Mouse (Mus musculus): ENCODE results near the gene Baz2b. TPM values are rescaled to one million over a fixed set of nuclear protein-coding genes. Genes with fewer than 3 reads are reported as not detected.

Baz2b gene
- polyA plus RNA-seq, 1 experiment from 2014 or later = 22.1 TPM

DNA sequence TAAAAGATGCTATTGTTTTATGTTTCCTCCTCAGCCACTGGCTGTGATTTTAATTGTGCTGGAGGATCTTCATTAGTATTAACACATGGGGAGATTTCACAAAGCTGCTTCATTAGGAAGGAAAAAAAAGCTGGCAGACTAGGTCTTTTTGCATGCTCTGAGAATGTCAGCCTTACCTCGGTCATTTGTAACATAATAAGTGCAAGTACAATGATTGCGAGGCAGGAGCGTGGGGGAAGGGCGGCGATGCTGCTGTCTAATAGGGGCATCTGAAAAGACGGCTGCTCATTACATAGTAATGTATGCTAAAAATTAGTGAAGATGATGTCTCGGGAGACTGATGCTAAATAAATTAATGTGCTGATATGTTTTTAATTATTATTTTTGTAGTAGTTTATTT lies 82.8 kb downstream of the Baz2b start:
- Histone ChIP-seq H3K36me3 (no peaks in the 10 kb centered on the region), H3K27me3 (replicated peaks) (no peaks in the 10 kb centered on the region), H3K4me2 (peak overlapping the region; percentile 78), H3K4me1 (peaks cover 23% of the 10 kb centered on the region), H3K9me3 (replicated peaks) (no peaks in the 10 kb centered on the region), H3K4me3 (no peak overlapping the region), H3K27ac (no peak overlapping the region), H3K9ac (no peak overlapping the region)
- ATAC-seq = no peak
- 59% methylated on average over 7 of the region's 7 CpGs for WGBS (ENCODE audit: insufficient replicate concordance)

DNA sequence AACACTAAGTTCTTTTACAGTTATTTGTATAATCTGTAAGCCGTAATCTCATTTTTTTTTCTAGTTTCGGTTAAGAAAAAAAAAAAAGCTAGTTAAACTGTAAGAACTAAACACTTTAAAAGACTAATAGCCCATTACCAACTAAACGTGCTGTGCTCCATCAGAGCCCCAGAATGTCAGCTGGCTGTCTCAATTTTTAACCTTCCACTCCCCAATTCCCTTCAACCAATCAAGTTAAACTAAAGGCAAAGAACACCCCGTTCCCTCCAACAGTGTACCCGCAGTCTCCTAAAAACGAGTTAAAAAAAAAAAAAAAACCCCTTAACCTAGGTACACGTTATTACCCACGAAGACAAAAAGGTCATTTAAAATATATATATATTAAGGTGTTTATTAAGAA lies 83.3 kb downstream of the Baz2b start:
- H3K4me1 ChIP-seq = peaks cover 25% of the 10 kb centered on the region
- 11% methylated on average over 8 of the region's 8 CpGs for WGBS (ENCODE audit: insufficient replicate concordance)
- H3K36me3 ChIP-seq = no peaks in the 10 kb centered on the region
- H3K4me2 ChIP-seq = peak overlapping the region; percentile 78
- ATAC-seq = no peak
- peak overlapping the region; percentile 99 for H3K9ac ChIP-seq
- H3K27ac ChIP-seq = no peak overlapping the region
- H3K27me3 ChIP-seq (replicated peaks) = no peaks in the 10 kb centered on the region
- peak overlapping the region; percentile 94 for H3K4me3 ChIP-seq
- no peaks in the 10 kb centered on the region for H3K9me3 ChIP-seq (replicated peaks)

DNA sequence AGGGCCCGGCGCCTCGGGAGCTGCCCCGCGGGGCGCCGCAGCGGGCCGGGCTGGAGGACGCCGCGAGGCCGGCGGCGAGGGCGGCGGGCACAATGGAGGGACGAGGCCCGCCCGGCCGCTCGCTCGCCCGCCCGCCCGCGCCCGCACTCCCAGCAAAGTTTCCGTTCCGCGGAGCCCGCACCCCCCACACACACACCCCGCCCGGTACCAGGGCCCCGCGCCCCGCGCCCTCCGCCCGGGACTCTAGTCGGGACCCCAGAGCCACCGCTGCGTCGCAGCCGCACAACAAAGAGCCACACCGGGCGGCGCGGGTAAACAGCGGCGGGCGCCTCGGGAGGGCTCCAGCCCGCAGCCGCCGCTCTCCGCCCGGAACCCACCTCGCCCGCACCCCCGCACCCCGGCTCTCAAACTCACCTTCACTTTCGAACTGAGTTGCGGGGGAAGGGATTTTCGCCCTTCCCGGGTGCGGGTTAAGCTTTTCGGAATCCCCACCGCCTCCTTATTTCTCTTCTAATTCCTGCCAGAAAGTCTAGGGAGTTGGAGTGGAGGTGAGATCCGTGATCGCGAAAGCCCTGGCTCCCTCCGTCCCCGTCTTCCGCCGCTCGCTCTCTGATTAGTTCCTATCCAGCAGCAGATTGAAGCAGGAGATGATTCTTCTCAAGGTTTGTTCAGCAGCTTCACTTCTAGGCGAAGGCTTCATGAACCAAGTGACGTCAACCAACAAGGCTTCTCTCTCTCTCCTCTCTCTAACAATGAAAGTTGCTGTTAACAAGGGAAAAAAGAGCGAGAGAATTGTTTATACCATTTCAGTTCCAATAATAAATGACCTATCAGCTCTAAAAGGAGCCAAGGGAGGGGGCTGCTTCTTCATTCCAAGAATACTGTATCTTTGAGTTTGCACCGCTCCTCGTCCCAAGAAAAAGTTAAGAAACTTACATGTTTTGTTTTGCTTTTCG lies 84.3 kb downstream of the Baz2b start:
- WGBS (ENCODE audit: insufficient replicate concordance) = under 1% methylated on average over 40 of the region's 83 CpGs
- no peaks in the 10 kb centered on the region for H3K27me3 ChIP-seq (replicated peaks)
- H3K4me3 ChIP-seq = peak overlapping the region; percentile 94
- peak overlapping the region; percentile 99 for H3K27ac ChIP-seq
- H3K9ac ChIP-seq = peak overlapping the region; percentile 99
- no peaks in the 10 kb centered on the region for H3K9me3 ChIP-seq (replicated peaks)
- H3K36me3 ChIP-seq = no peaks in the 10 kb centered on the region
- ATAC-seq = peak; percentile 81
- H3K4me1 ChIP-seq = peaks cover 33% of the 10 kb centered on the region
- H3K4me2 ChIP-seq = peak overlapping the region; percentile 78

DNA sequence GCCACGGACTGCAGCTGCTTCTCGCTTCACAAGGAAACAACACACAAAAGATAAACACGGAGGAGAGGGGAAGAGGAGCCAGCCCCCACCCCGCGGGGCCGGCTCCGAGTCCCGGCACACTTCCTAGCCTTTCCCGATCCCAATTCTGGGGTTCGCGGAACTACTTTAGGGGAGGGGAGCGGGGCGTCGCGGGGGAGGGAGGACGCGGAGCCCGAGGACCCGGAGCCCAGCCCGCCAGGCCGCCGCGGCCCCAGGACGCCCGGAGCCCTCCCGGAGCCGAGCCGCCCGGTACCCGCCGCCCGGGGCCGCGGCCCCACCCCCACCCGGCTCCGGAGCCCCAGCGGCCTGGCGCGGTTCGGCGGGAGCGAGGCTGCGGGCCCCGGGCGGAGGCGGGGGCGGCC lies 85.0 kb downstream of the Baz2b start:
- H3K4me2 ChIP-seq = peak overlapping the region; percentile 78
- H3K4me3 ChIP-seq = peak overlapping the region; percentile 94
- H3K36me3 ChIP-seq = no peaks in the 10 kb centered on the region
- H3K27ac ChIP-seq = peak overlapping the region; percentile 99
- H3K9me3 ChIP-seq (replicated peaks) = no peaks in the 10 kb centered on the region
- 0% methylated on average over 23 of the region's 47 CpGs for WGBS (ENCODE audit: insufficient replicate concordance)
- peak; percentile 87 for ATAC-seq
- H3K9ac ChIP-seq = peak overlapping the region; percentile 99
- H3K4me1 ChIP-seq = peaks cover 38% of the 10 kb centered on the region
- no peaks in the 10 kb centered on the region for H3K27me3 ChIP-seq (replicated peaks)

DNA sequence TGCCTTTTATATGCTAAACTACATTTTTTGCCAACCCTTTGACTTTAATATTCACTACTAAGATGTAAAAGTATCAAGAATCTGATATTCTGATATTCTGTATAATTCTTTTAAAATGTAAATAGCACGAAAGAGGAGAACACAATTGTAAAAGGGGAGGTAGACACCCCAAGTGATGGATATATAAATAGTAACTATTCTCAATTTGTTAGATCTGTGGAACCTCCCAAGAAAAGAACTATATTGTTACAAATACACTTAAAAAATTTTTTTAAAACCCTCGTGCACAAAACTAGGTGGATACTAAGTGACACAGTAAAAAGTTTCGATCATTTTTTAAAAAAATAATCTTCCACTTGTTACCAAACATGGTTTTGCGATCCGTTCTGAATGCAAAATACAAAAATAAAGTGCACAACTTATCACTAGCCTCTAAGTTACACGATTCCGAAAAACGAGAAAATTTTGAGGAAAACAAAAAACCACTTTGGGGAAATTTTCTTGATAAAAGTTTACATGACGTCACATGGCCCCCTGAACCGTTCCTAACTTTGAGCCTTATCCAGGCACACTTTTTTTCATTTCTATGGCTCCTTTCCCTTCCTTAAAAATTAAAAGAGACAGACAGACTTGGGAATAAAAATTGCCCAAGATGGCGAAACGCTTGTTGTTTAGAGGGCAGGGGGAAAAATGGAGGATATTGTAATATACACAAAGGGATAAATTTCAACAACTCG lies 85.6 kb downstream of the Baz2b start:
- Histone ChIP-seq H3K9ac (peak overlapping the region; percentile 99), H3K4me2 (peak overlapping the region; percentile 78), H3K27ac (peak overlapping the region; percentile 99), H3K9me3 (replicated peaks) (no peaks in the 10 kb centered on the region), H3K4me3 (peak overlapping the region; percentile 94), H3K4me1 (peaks cover 40% of the 10 kb centered on the region), H3K36me3 (no peaks in the 10 kb centered on the region), H3K27me3 (replicated peaks) (no peaks in the 10 kb centered on the region)
- 4% methylated on average over 13 of the region's 13 CpGs for WGBS (ENCODE audit: insufficient replicate concordance)
- no peak for ATAC-seq

DNA sequence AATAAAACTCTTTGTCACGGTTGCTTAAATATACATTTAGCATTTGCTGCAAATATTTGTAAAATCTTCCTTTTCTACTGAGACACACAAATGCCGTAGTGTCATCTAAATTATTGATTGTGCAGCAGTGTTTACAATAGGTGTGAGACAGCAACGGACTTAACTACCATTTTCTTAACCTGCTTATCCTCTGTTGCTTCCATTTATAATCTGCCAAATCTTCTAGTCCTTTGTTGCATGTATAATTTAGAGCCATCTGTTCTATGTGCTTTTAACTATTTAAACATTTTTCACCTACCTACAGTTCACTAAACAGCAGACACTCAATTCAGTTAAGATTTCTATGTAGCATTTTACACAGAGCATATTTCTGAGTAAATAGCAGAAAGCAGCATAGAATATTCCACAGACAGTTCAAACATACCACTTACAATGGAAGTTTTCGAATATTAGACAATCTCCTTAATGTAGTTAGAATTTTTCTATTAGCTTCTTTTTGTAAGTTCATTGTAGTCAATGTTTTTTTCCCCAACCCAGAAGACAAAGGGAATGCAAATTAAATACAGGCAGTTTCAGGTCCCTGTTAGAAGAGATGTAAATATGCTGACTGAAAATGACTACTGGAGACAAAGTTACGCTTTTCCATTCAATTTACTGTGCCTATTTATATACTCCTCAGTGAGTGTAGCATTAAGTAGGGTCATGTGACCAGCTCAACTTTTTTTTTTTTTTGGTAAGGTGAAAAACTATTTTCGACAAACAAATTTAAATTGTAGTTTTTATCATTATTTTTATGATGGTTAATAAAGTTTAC lies 86.4 kb downstream of the Baz2b start:
- Histone ChIP-seq H3K36me3 (no peaks in the 10 kb centered on the region), H3K4me3 (peak overlapping the region; percentile 18), H3K9ac (peak overlapping the region; percentile 41; the same call in 1 of the 2 replicates), H3K9me3 (replicated peaks) (no peaks in the 10 kb centered on the region), H3K27me3 (replicated peaks) (no peaks in the 10 kb centered on the region), H3K4me2 (peak overlapping the region; percentile 61), H3K27ac (peak overlapping the region; percentile 36; the same call in 1 of the 2 replicates), H3K4me1 (peaks cover 46% of the 10 kb centered on the region)
- no peak for ATAC-seq
- 34% methylated on average over 6 of the region's 6 CpGs for WGBS (ENCODE audit: insufficient replicate concordance)

DNA sequence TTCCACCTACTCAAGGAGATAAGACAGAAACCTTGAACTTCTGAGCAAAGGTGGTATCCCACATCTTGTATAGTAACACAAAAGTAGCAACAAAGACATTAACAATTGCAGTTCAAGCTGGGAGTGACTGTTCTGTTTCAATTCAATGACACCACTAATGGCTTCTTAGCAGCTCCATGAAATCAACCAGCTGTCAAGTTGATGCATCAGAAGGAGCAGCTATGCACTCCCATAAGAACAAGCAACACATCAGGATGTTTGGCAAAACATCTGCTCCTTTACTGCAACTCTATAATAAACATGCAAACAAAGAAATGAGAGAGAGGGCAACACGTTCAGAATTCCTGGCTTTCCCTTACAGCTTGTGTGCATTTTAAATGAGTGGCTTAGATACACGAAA lies 87.5 kb downstream of the Baz2b start:
- 61% methylated on average over 2 of the region's 2 CpGs for WGBS (ENCODE audit: insufficient replicate concordance)
- H3K9ac ChIP-seq = no peak overlapping the region

DNA sequence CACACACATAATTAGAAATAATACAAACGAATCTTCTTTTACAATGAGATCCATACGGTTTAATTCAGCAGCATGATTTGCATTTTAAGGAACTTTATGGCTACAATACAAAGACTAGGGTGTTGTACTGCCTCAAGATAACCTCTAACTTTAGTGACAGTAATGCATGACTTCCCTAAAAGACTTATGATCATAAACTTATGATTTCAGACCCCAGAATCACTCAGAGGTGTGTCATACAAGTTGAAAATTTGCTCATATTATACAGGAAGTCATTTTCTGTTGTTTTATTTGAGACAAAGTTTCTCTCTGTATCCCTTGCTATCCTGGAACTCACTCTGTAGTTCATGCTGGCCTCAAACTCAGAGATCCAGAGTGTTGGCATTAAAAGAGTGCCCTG lies 89.0 kb downstream of the Baz2b start:
- no peak overlapping the region for H3K4me3 ChIP-seq
- no peak overlapping the region for H3K4me2 ChIP-seq
- peaks cover 3% of the 10 kb centered on the region; the same call in 1 of the 2 replicates for H3K36me3 ChIP-seq
- no peak for ATAC-seq
- no peaks in the 10 kb centered on the region for H3K9me3 ChIP-seq (replicated peaks)
- 60% methylated on average over 2 of the region's 2 CpGs for WGBS (ENCODE audit: insufficient replicate concordance)
- H3K27me3 ChIP-seq (replicated peaks) = no peaks in the 10 kb centered on the region
- no peak overlapping the region for H3K9ac ChIP-seq
- H3K27ac ChIP-seq = no peak overlapping the region
- H3K4me1 ChIP-seq = peaks cover 44% of the 10 kb centered on the region

More for the DNA sequence above, 87.5 kb downstream of the Baz2b start:
- H3K27ac ChIP-seq = no peak overlapping the region
- no peaks in the 10 kb centered on the region for H3K9me3 ChIP-seq (replicated peaks)
- ATAC-seq = no peak
- H3K4me1 ChIP-seq = peaks cover 50% of the 10 kb centered on the region
- H3K4me3 ChIP-seq = no peak overlapping the region
- no peaks in the 10 kb centered on the region for H3K27me3 ChIP-seq (replicated peaks)
- 0 out of 2 replicates have a peak overlapping the region, but pooled peaks have one; percentile 2 for H3K4me2 ChIP-seq
- no peaks in the 10 kb centered on the region for H3K36me3 ChIP-seq

DNA sequence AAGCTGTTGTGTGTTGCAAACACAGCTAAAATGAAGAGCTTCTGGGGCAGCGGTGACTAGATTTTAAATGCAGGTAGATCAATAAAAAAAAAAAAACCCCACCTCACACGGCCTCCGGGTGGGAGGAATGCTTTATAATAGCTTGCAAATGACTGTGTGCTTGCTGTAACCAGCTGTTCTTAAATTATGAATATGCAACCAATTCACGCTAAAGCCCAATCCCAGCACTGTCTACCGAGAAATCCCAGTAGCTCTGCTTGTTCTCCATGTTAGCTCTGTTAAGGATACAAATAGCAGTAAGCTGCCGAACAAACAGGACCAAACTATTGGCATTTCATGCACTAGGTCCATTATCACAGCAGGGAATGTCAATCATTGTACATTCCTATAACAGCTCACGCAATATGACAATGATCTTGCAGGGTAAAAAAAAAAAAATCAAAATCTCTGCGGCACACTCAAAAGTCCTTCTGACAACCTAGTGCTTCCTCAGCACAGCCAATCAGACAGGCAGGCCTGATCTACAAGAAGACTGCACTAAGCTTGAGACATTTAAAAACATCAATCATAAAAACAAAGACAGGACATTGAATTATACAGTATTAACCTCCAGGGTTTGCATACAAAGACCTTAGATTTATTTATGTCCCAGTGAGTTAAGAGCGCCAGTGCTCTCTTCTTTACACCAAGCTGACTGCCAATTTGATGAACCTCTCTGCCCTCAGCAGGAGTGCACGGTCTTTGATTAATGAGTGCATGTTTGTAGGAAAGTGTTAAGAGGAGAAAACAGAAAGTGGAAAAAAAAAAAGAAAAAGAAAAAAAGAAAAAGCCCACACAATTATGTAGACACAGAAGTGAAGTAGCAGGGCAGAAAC lies 90.7 kb downstream of the Baz2b start:
- WGBS (ENCODE audit: insufficient replicate concordance) = 77% methylated on average over 10 of the region's 10 CpGs
- no peak overlapping the region for H3K27ac ChIP-seq
- no peak overlapping the region for H3K9ac ChIP-seq
- peaks cover 3% of the 10 kb centered on the region; the same call in 1 of the 2 replicates for H3K36me3 ChIP-seq
- H3K4me2 ChIP-seq = no peak overlapping the region
- H3K4me1 ChIP-seq = peaks cover 48% of the 10 kb centered on the region
- ATAC-seq = no peak
- H3K27me3 ChIP-seq (replicated peaks) = no peaks in the 10 kb centered on the region
- no peak overlapping the region for H3K4me3 ChIP-seq
- no peaks in the 10 kb centered on the region for H3K9me3 ChIP-seq (replicated peaks)

DNA sequence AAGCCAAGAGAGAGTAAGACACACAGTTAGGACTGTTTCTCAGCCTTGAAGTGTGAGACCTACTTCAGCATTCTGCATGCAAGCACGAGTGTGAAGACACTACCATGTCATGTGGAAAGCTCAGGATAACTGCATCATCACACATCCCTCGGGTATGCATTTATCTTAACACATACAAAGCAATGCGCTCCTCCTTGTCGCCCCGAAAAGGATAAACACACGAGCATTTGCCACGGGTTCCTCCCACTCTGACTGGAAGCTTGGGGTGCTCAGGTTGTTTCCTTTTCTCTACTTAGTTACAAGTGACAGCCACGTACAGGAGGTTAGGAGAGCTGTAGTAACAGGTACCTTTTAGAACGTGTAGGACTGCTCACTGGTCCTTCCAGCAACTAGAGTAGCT lies 91.8 kb downstream of the Baz2b start:
- Histone ChIP-seq H3K9ac (no peak overlapping the region), H3K36me3 (peaks cover 3% of the 10 kb centered on the region; the same call in 1 of the 2 replicates), H3K4me2 (no peak overlapping the region), H3K4me1 (peaks cover 49% of the 10 kb centered on the region), H3K27ac (no peak overlapping the region), H3K27me3 (replicated peaks) (no peaks in the 10 kb centered on the region), H3K9me3 (replicated peaks) (no peaks in the 10 kb centered on the region), H3K4me3 (no peak overlapping the region)
- WGBS (ENCODE audit: insufficient replicate concordance) = 61% methylated on average over 9 of the region's 9 CpGs
- no peak for ATAC-seq

Data from liver, embryonic 12.5 days (tissue).